Mouse (Mus musculus) kidney, embryonic 15.5 days (tissue): Measurements from ENCODE around the gene Vwa7. TPM values are rescaled to one million over a fixed set of nuclear protein-coding genes. Genes with fewer than 3 reads are reported as not detected.
A peak's percentile ranks its signal among the peaks of the same experiment; 100 is the strongest.

Experiments
- ATAC-seq: fragments of 200-750 bp; cut with Nextera tagmentation; replicated peaks from 2 replicates; pipeline ENCODE4 v1.8.0; 2017; ENCODE audit warnings: moderate TSS enrichment; ENCODE audit not compliant: low FRiP score
- H3K27ac ChIP-seq: fragments of 300-500 bp; sonication (generic); 2 replicates; pipeline ENCODE4 v1.5.1; 2015; ENCODE audit warnings: mild to moderate bottlenecking, inconsistent platforms
- H3K27me3 ChIP-seq: fragments of 300-500 bp; sonication (generic); 2 replicates; pipeline ENCODE4 v1.6.1; 2015; ENCODE audit warnings: inconsistent platforms
- H3K36me3 ChIP-seq: fragments of 300-500 bp; sonication (generic); 2 replicates; pipeline ENCODE4 v1.6.1; 2015; ENCODE audit warnings: inconsistent platforms
- H3K4me1 ChIP-seq: fragments of 300-500 bp; sonication (generic); 2 replicates; pipeline ENCODE4 v1.6.1; 2015; ENCODE audit warnings: inconsistent platforms
- H3K4me2 ChIP-seq: fragments of 300-500 bp; sonication (generic); 2 replicates; pipeline ENCODE4 v1.6.1; 2015; ENCODE audit warnings: moderate library complexity, mild to moderate bottlenecking, inconsistent platforms
- H3K4me3 ChIP-seq: fragments of 300-500 bp; sonication (generic); replicated peaks from 2 replicates; pipeline ENCODE4 v1.5.1; 2015; ENCODE audit warnings: mild to moderate bottlenecking, inconsistent platforms
- H3K9ac ChIP-seq: fragments of 300-500 bp; sonication (generic); 2 replicates; pipeline ENCODE4 v1.6.1; 2015; ENCODE audit warnings: mild to moderate bottlenecking, inconsistent platforms
- H3K9me3 ChIP-seq: fragments of 300-500 bp; sonication (generic); replicated peaks from 2 replicates; pipeline ENCODE4 v1.6.1; 2016; ENCODE audit warnings: inconsistent platforms
- WGBS: fragments of 180-500 bp; shearing (Covaris S2); methylation state at CpG from one replicate; pipeline ENCODE4 v1.1.7; 2015; ENCODE audit warnings: mixed read lengths; 5-methylcytosine and 5-hydroxymethylcytosine counted together
- polyA plus RNA-seq: library from polyadenylated mRNA; unstranded; fragments of >200 nt; fragmentation: Nextera tagmentation; extraction: Ambion mirVana; gene quantifications from 2 replicates; pipeline ENCODE4 v1.2.1, GENCODE M21; 2015

Gene Vwa7
- polyA plus RNA-seq, 1 experiment from 2014 or later = 0.29 TPM

GRCm38 (mm10) chr17:35064378-35064877 lies 48.0 kb downstream of the Vwa7 start:
- H3K9ac ChIP-seq = no peak overlapping the region
- peak overlapping the region; percentile 37 for H3K4me3 ChIP-seq
- peak overlapping the region; percentile 76 for H3K4me2 ChIP-seq
- WGBS = 33% methylated on average over 10 of the region's 10 CpGs
- no peak for ATAC-seq
- peaks cover 22% of the 10 kb centered on the region for H3K27me3 ChIP-seq
- H3K36me3 ChIP-seq = peaks cover 30% of the 10 kb centered on the region
- H3K27ac ChIP-seq = peak overlapping the region; percentile 78
- H3K4me1 ChIP-seq = peaks cover 48% of the 10 kb centered on the region
- H3K9me3 ChIP-seq = no peaks in the 10 kb centered on the region

- H3K27ac ChIP-seq = peak within 1 kb of the TSS; percentile 78
- H3K27me3 ChIP-seq = peaks cover 22% of the 10 kb centered on the region
- H3K4me3 ChIP-seq = peak within 1 kb of the TSS; percentile 37
- WGBS = 2% methylated on average over 48 of the region's 48 CpGs
- peak within 1 kb of the TSS; percentile 76 for H3K4me2 ChIP-seq
- peaks cover 30% of the 10 kb centered on the region for H3K36me3 ChIP-seq
- ATAC-seq = peak; percentile 72
- H3K9ac ChIP-seq = peak within 1 kb of the TSS; percentile 40
- no peaks in the 10 kb centered on the region for H3K9me3 ChIP-seq
- peaks cover 43% of the 10 kb centered on the region for H3K4me1 ChIP-seq
Observed at GRCm38 (mm10) chr17:35064951-35065947, 48.9 kb downstream of the Vwa7 start, which contains the start of gene Ly6g6c. Gene Ly6g6c (plus strand): TSS chr17:35065388.

GRCm38 (mm10) chr17:35066084-35066483 lies 49.7 kb downstream of the Vwa7 start, which contains the start of gene Mpig6b:
Gene Mpig6b (minus strand): TSS chr17:35066184.
- peaks cover 38% of the 10 kb centered on the region for H3K4me1 ChIP-seq

GRCm38 (mm10) chr17:35068213-35068914 lies 52.0 kb downstream of the Vwa7 start:
- H3K9ac ChIP-seq = no peak overlapping the region
- peaks cover 2% of the 10 kb centered on the region for H3K36me3 ChIP-seq
- H3K27ac ChIP-seq = no peak overlapping the region
- H3K4me3 ChIP-seq = no peak overlapping the region
- H3K27me3 ChIP-seq = peaks cover 22% of the 10 kb centered on the region
- ATAC-seq = no peak
- no peaks in the 10 kb centered on the region for H3K9me3 ChIP-seq
- WGBS = 77% methylated on average over 17 of the region's 17 CpGs
- no peak overlapping the region for H3K4me2 ChIP-seq
- peaks cover 38% of the 10 kb centered on the region for H3K4me1 ChIP-seq

More at GRCm38 (mm10) chr17:35066084-35066483, 49.7 kb downstream of the Vwa7 start, which contains the start of gene Mpig6b:
- Histone ChIP-seq H3K27ac (peak within 1 kb of the TSS; percentile 78), H3K4me2 (peak within 1 kb of the TSS; percentile 76), H3K36me3 (peaks cover 25% of the 10 kb centered on the region), H3K9me3 (no peaks in the 10 kb centered on the region), H3K27me3 (peaks cover 22% of the 10 kb centered on the region), H3K4me3 (peak within 1 kb of the TSS; percentile 37), H3K9ac (peak within 1 kb of the TSS; percentile 40)
- no peak for ATAC-seq
- WGBS = 51% methylated on average over 10 of the region's 10 CpGs

- Histone ChIP-seq H3K4me1 (peaks cover 19% of the 10 kb centered on the region), H3K27me3 (peaks cover 19% of the 10 kb centered on the region), H3K9ac (no peak overlapping the region), H3K27ac (no peak overlapping the region), H3K9me3 (no peaks in the 10 kb centered on the region), H3K4me2 (no peak overlapping the region), H3K4me3 (no peak overlapping the region), H3K36me3 (no peaks in the 10 kb centered on the region)
- 64% methylated on average over 6 of the region's 6 CpGs for WGBS
- ATAC-seq = no peak
Observed at GRCm38 (mm10) chr17:35070556-35071229, 54.3 kb downstream of the Vwa7 start.

GRCm38 (mm10) chr17:35071454-35071853 lies 55.1 kb downstream of the Vwa7 start:
- WGBS = 48% methylated on average over 9 of the region's 9 CpGs
- H3K27me3 ChIP-seq = peaks cover 12% of the 10 kb centered on the region

GRCm38 (mm10) chr17:35074097-35074496 lies 57.7 kb downstream of the Vwa7 start:
- no peak for ATAC-seq
- Histone ChIP-seq H3K4me2 (no peak overlapping the region), H3K4me1 (peaks cover 38% of the 10 kb centered on the region), H3K27me3 (no peaks in the 10 kb centered on the region), H3K4me3 (no peak overlapping the region), H3K9me3 (no peaks in the 10 kb centered on the region), H3K36me3 (no peaks in the 10 kb centered on the region), H3K9ac (no peak overlapping the region), H3K27ac (no peak overlapping the region)
- WGBS = 37% methylated on average over 17 of the region's 17 CpGs

More at GRCm38 (mm10) chr17:35071454-35071853, 55.1 kb downstream of the Vwa7 start:
- Histone ChIP-seq H3K9me3 (no peaks in the 10 kb centered on the region), H3K27ac (no peak overlapping the region), H3K4me2 (no peak overlapping the region), H3K4me1 (peaks cover 18% of the 10 kb centered on the region), H3K4me3 (no peak overlapping the region), H3K9ac (no peak overlapping the region), H3K36me3 (no peaks in the 10 kb centered on the region)
- no peak for ATAC-seq

Other genes with a start within 250 kb of the Vwa7 start
- gene Cyp21a1, start 212.0 kb upstream of the Vwa7 start, polyA plus RNA-seq = 11.1 and 45.4 TPM in 2 replicates
- gene Stk19, start 179.6 kb upstream of the Vwa7 start, polyA plus RNA-seq = 29.4 and 29.6 TPM in 2 replicates
- 62.7 and 73.0 TPM in 2 replicates for gene Dxo, start 179.6 kb upstream of the Vwa7 start, polyA plus RNA-seq
- 48.5 and 53.1 TPM in 2 replicates for gene Skiv2l, start 166.4 kb upstream of the Vwa7 start, polyA plus RNA-seq
- 101 and 116 TPM in 2 replicates for gene Nelfe, start 166.2 kb upstream of the Vwa7 start, polyA plus RNA-seq
- 12.1 and 13.3 TPM in 2 replicates for gene Cfb, start 154.1 kb upstream of the Vwa7 start, polyA plus RNA-seq
- gene Zbtb12, start 137.1 kb upstream of the Vwa7 start, polyA plus RNA-seq = 5.0 TPM in 2 replicates
- gene Gm20547, start 134.5 kb upstream of the Vwa7 start, polyA plus RNA-seq = not detected in 2 replicates
- gene C2, start 118.3 kb upstream of the Vwa7 start, polyA plus RNA-seq = 2.6 and 3.6 TPM in 2 replicates
- gene Ehmt2, start 118.1 kb upstream of the Vwa7 start, polyA plus RNA-seq = 80.1 and 93.7 TPM in 2 replicates
- gene Slc44a4, start 102.1 kb upstream of the Vwa7 start, polyA plus RNA-seq = 12.4 and 13.0 TPM in 2 replicates
- gene Neu1, start 85.3 kb upstream of the Vwa7 start, polyA plus RNA-seq = 33.7 and 37.0 TPM in 2 replicates
- gene Hspa1b, start 57.3 kb upstream of the Vwa7 start, polyA plus RNA-seq = 0.49 and 0.53 TPM in 2 replicates
- not detected in 2 replicates for gene Gm20481, start 46.7 kb upstream of the Vwa7 start, polyA plus RNA-seq
- 7.8 and 8.4 TPM in 2 replicates for gene Hspa1a, start 44.4 kb upstream of the Vwa7 start, polyA plus RNA-seq
- 0.81 and 1.6 TPM in 2 replicates for gene Hspa1l, start 43.9 kb upstream of the Vwa7 start, polyA plus RNA-seq
- gene Lsm2, start 34.7 kb upstream of the Vwa7 start, polyA plus RNA-seq = 229 and 231 TPM in 2 replicates
- 128 and 140 TPM in 2 replicates for gene Vars, start 15.6 kb upstream of the Vwa7 start, polyA plus RNA-seq
- gene Sapcd1, start 11.4 kb downstream of the Vwa7 start, polyA plus RNA-seq = 6.2 and 6.8 TPM in 2 replicates
- gene Msh5, start 30.2 kb downstream of the Vwa7 start, polyA plus RNA-seq = 5.2 and 5.4 TPM in 2 replicates
- 300 and 320 TPM in 2 replicates for gene Clic1, start 33.4 kb downstream of the Vwa7 start, polyA plus RNA-seq
- 324 and 356 TPM in 2 replicates for gene Ddah2, start 42.5 kb downstream of the Vwa7 start, polyA plus RNA-seq
- 1.6 TPM in 1 of 2 replicates, not detected in the other for gene Ly6g6c, start 48.8 kb downstream of the Vwa7 start, polyA plus RNA-seq
- gene Mpig6b, start 49.6 kb downstream of the Vwa7 start, polyA plus RNA-seq = 0.41 and 0.52 TPM in 2 replicates
- 1.2 and 1.6 TPM in 2 replicates for gene Ly6g6e, start 60.3 kb downstream of the Vwa7 start, polyA plus RNA-seq
- 5.0 and 6.0 TPM in 2 replicates for gene Ly6g6d, start 61.5 kb downstream of the Vwa7 start, polyA plus RNA-seq
- gene Ly6g6f, start 69.0 kb downstream of the Vwa7 start, polyA plus RNA-seq = not detected in 2 replicates
- gene Abhd16a, start 72.7 kb downstream of the Vwa7 start, polyA plus RNA-seq = 94.7 and 103 TPM in 2 replicates
- gene Ly6g5c, start 91.7 kb downstream of the Vwa7 start, polyA plus RNA-seq = not detected in 2 replicates
- 0.99 and 1.9 TPM in 2 replicates for gene Ly6g5b, start 98.8 kb downstream of the Vwa7 start, polyA plus RNA-seq
- gene Gpank1, start 104.9 kb downstream of the Vwa7 start, polyA plus RNA-seq = 19.0 and 20.3 TPM in 2 replicates
- 281 and 284 TPM in 2 replicates for gene Csnk2b, start 105.5 kb downstream of the Vwa7 start, polyA plus RNA-seq
- gene D17H6S53E, start 109.8 kb downstream of the Vwa7 start, polyA plus RNA-seq = 10.5 and 12.2 TPM in 2 replicates
- gene Apom, start 115.5 kb downstream of the Vwa7 start, polyA plus RNA-seq = 21.0 and 25.7 TPM in 2 replicates
- gene Bag6, start 118.6 kb downstream of the Vwa7 start, polyA plus RNA-seq = 56.1 and 64.9 TPM in 2 replicates
- gene Prrc2a, start 148.3 kb downstream of the Vwa7 start, polyA plus RNA-seq = 176 and 209 TPM in 2 replicates
- 8.8 and 9.2 TPM in 2 replicates for gene Aif1, start 159.5 kb downstream of the Vwa7 start, polyA plus RNA-seq
- 12.1 and 13.7 TPM in 2 replicates for gene Lst1, start 171.9 kb downstream of the Vwa7 start, polyA plus RNA-seq
- gene Ltb, start 177.9 kb downstream of the Vwa7 start, polyA plus RNA-seq = 0.53 and 0.72 TPM in 2 replicates
- gene Tnf, start 185.4 kb downstream of the Vwa7 start, polyA plus RNA-seq = 0.12 TPM in 1 of 2 replicates, not detected in the other
- gene Lta, start 188.8 kb downstream of the Vwa7 start, polyA plus RNA-seq = 0.10 TPM in 1 of 2 replicates, not detected in the other
- gene Gm16181, start 204.3 kb downstream of the Vwa7 start, polyA plus RNA-seq = 0.65 and 0.69 TPM in 2 replicates
- gene Atp6v1g2, start 217.1 kb downstream of the Vwa7 start, polyA plus RNA-seq = 6.2 and 6.4 TPM in 2 replicates
- gene Nfkbil1, start 219.2 kb downstream of the Vwa7 start, polyA plus RNA-seq = 11.3 and 12.4 TPM in 2 replicates
- 531 and 538 TPM in 2 replicates for gene Ddx39b, start 225.2 kb downstream of the Vwa7 start, polyA plus RNA-seq
- 64.5 and 66.1 TPM in 2 replicates for gene H2-D1, start 246.2 kb downstream of the Vwa7 start, polyA plus RNA-seq